Comparison of ENCODE assay signal across 9 mouse cellular contexts in the genomic region with DNA sequence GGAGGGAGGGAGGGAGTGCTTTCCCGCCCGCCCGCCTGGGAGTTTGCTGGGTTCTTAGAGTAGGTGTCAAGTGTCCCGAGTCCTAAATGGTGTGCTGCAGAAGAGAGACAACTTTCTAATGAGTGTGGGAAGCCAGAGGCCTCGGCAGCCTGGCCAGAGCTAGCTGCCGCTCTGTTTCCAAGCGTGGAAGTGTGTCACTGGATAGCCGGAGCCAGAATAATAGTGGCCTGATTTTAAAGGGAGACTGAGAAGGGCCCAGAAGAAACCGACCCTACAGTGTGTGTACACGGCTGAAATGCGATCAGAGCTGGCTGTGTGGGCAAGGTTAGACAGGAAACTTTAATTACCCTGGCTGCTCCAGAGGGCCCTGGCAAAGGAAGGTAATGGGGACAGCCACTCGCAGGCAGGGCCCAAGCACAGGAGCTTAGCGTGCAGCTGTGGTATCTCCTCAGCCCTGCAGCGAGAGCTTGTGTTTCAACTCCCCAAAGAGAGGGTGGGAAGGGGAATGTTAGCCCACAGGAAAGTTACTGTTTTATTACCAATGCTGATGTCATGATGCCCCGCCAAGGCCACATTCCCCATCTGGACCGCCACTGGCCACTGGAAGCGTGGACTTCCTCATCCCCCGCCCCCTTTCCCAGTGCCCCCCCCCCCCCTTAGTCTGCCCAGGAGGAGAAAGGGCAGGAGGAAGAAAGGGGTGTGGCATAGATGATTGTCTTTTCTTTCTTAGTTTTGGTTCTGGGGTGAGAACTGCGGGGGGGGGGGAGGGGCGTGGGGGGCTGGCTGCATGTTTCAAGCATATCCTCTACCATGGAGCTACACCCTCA. TPM values are rescaled to one million over a fixed set of nuclear protein-coding genes. Genes with fewer than 3 reads are reported as not detected.
DNase-seq lines count a peak whose midpoint lies in the region; ATAC-seq and TF ChIP-seq lines count a peak whose summit lies in the region.
"Had no signal": no experiment of that assay in that cellular context is flagged by ENCODE, and none has a peak within 500 bp of the region (broad histone marks: within the 10 kb centered on the region; RNA-seq: fewer than 3 reads in every experiment).

No protein-coding gene starts in this region.

- peaks cover 25% of the 10 kb centered on the region for H3K4me1 ChIP-seq in kidney, postnatal 0 days (replicated peaks; ENCODE audit: insufficient read depth, low read length)
- H3K4me1 ChIP-seq in testis, adult 2 months (ENCODE audit: control insufficient read depth, insufficient read depth, low read length): peaks cover 12% of the 10 kb centered on the region
- H3K4me1 ChIP-seq: liver, embryonic 15.5 days had no signal

- peak; percentile 76 for ATAC-seq in kidney, postnatal 0 days (replicated peaks; ENCODE audit: low FRiP score, low read depth)

- no peak for TF ChIP-seq CTCF in kidney, postnatal 0 days (IDR thresholded peaks at IDR 0.05; ENCODE audit: low read depth)
- TF ChIP-seq CTCF in testis, adult 2 months (IDR thresholded peaks at IDR 0.05; ENCODE audit: control insufficient read depth, insufficient read depth, insufficient replicate concordance, low read depth, low read length): no peak

- peak overlapping the region; percentile 78 for H3K27ac ChIP-seq in kidney, postnatal 0 days
- H3K27ac ChIP-seq in testis, adult 2 months (ENCODE audit: control insufficient read depth, insufficient read depth, low read depth, low read length): peak overlapping the region; percentile 83
- H3K27ac ChIP-seq: liver, embryonic 15.5 days had no signal

- peak overlapping the region; percentile 30 for H3K4me2 ChIP-seq in kidney, postnatal 0 days (ENCODE audit: low read length)
- H3K4me2 ChIP-seq: liver, embryonic 15.5 days had no signal

- H3K36me3 ChIP-seq in kidney, postnatal 0 days (ENCODE audit: insufficient read depth, low read length): no peaks in the 10 kb centered on the region
- no peaks in the 10 kb centered on the region for H3K36me3 ChIP-seq in testis, adult 2 months (ENCODE audit: control insufficient read depth, insufficient read depth, low read length)
- H3K36me3 ChIP-seq: liver, embryonic 15.5 days had no signal

- intact Hi-C loops in gastrocnemius, postnatal 14 days (cut with DNase I; ENCODE audit: low total_unique reads): no loop called here

- no peak for TF ChIP-seq POLR2A in testis, adult 2 months (IDR thresholded peaks at IDR 0.05; ENCODE audit: control insufficient read depth, low read depth, low read length)

- 7% methylated on average over 19 of the region's 20 CpGs for WGBS in kidney, postnatal 0 days

- 0 out of 2 replicates have a peak, but pooled peaks cover 6% of the 10 kb centered on the region for H3K27me3 ChIP-seq in kidney, postnatal 0 days (ENCODE audit: insufficient read depth, low read length)
- H3K27me3 ChIP-seq in testis, adult 2 months (ENCODE audit: control insufficient read depth, insufficient read depth, low read length): no peaks in the 10 kb centered on the region

- DNase-seq in adrenal gland, adult 2 months: peak; percentile 65
- DNase-seq in adrenal gland, adult 8-10 months: no peak
- DNase-seq in adrenal gland, postnatal 36 days: peak; percentile 54 to 56
- DNase-seq in gastrocnemius, postnatal 14 days: peak; percentile 70
- peak; percentile 81 for DNase-seq in kidney, postnatal 0 days (ENCODE audit: low spot score)
- no peak for DNase-seq in B cell, adult 2 months
- no peak for DNase-seq in cerebellum, adult 9-10 months

- H3K4me3 ChIP-seq in kidney, postnatal 0 days (replicated peaks; ENCODE audit: low read depth, low read length): no peak overlapping the region
- no peak overlapping the region for H3K4me3 ChIP-seq in testis, adult 2 months (ENCODE audit: control insufficient read depth, low read depth, low read length)
- H3K4me3 ChIP-seq: liver, embryonic 15.5 days had no signal

- no peaks in the 10 kb centered on the region for H3K9me3 ChIP-seq in kidney, postnatal 0 days (replicated peaks; ENCODE audit: low read length)
- H3K9me3 ChIP-seq: liver, embryonic 15.5 days had no signal

- peak overlapping the region; percentile 28; the same call in 1 of the 2 replicates for H3K9ac ChIP-seq in kidney, postnatal 0 days (ENCODE audit: low read depth, low read length)
- H3K9ac ChIP-seq: liver, embryonic 15.5 days had no signal

RNA-seq across cellular contexts. Expression of a gene that starts 6.7 kb away (rescaled TPM):
- total RNA-seq in adrenal gland, adult 2 months (2021): 100 to 1,000 TPM; 337 to 341 TPM
- polyA plus RNA-seq in adrenal gland, adult 2 months (2012; rRNA removed): 579 and 581 TPM in 2 replicates
- 100 to 1,000 TPM; 293 to 561 (median 377) TPM for total RNA-seq in adrenal gland, adult 8-10 months (2022)
- 100 to 1,000 TPM; 317 to 479 TPM for total RNA-seq in adrenal gland, postnatal 36 days (2021)
- total RNA-seq in gastrocnemius, postnatal 14 days (2021): 10 to 100 TPM in 1 of 2 experiments, 1 to 10 TPM in 1; 5.8 to 14.6 TPM
- polyA plus RNA-seq in kidney, postnatal 0 days (2015; fragmentation: Nextera tagmentation; extraction: Ambion mirVana): 40.4 and 42.5 TPM in 2 replicates
- polyA plus RNA-seq in testis, adult 2 months (2012; rRNA removed): 418 and 483 TPM in 2 replicates

RNA-seq across cellular contexts. Expression of a gene that starts 55.9 kb away (rescaled TPM):
- total RNA-seq in adrenal gland, adult 2 months (2021): 10 to 100 TPM; 66.6 to 95.5 TPM
- polyA plus RNA-seq in adrenal gland, adult 2 months (2012; rRNA removed): 17.0 and 24.7 TPM in 2 replicates
- 100 to 1,000 TPM in 2 of 4 experiments, 10 to 100 TPM in 2; 87.7 to 132 (median 106) TPM for total RNA-seq in adrenal gland, adult 8-10 months (2022)
- total RNA-seq in adrenal gland, postnatal 36 days (2021): 10 to 100 TPM; 88.7 to 92.7 TPM
- 10 to 100 TPM; 32.3 to 36.5 TPM for total RNA-seq in gastrocnemius, postnatal 14 days (2021)
- polyA plus RNA-seq in kidney, postnatal 0 days (2015; fragmentation: Nextera tagmentation; extraction: Ambion mirVana): 44.1 and 50.6 TPM in 2 replicates
- 63.6 and 74.0 TPM in 2 replicates for polyA plus RNA-seq in testis, adult 2 months (2012; rRNA removed)

RNA-seq across cellular contexts. Expression of a gene that starts 57.1 kb away (rescaled TPM):
- total RNA-seq in adrenal gland, adult 2 months (2021): 10 to 100 TPM; 66.0 to 98.7 TPM
- 18.0 and 18.4 TPM in 2 replicates for polyA plus RNA-seq in adrenal gland, adult 2 months (2012; rRNA removed)
- 10 to 100 TPM; 69.8 to 78.4 (median 73.4) TPM for total RNA-seq in adrenal gland, adult 8-10 months (2022)
- 10 to 100 TPM; 86.8 to 90.0 TPM for total RNA-seq in adrenal gland, postnatal 36 days (2021)
- total RNA-seq in gastrocnemius, postnatal 14 days (2021): 10 to 100 TPM; 54.3 to 61.6 TPM
- 165 and 178 TPM in 2 replicates for polyA plus RNA-seq in kidney, postnatal 0 days (2015; fragmentation: Nextera tagmentation; extraction: Ambion mirVana)
- 127 and 132 TPM in 2 replicates for polyA plus RNA-seq in testis, adult 2 months (2012; rRNA removed)

Comparison
In these comparisons a context has a peak if more than half of its experiments do, and no peak if none do; other contexts are left out.
1. DNase-seq: peak in adrenal gland, adult 2 months (single experiment), adrenal gland, postnatal 36 days (2 of 2), gastrocnemius, postnatal 14 days (single experiment) and kidney, postnatal 0 days (single experiment); none in adrenal gland, adult 8-10 months (single experiment), B cell, adult 2 months (0 of 2) and cerebellum, adult 9-10 months (single experiment).
2. RNA of a gene that starts 6.7 kb away (total RNA-seq): 317 to 479 TPM in adrenal gland, postnatal 36 days, 293 to 561 TPM in adrenal gland, adult 8-10 months and 337 to 341 TPM in adrenal gland, adult 2 months; 5.8 to 14.6 TPM in gastrocnemius, postnatal 14 days; every median in the first group is over 10 times any median in the second.